Mouse (Mus musculus) liver, adult 2 months (tissue): ENCODE results near the gene Bfsp1. TPM values are rescaled to one million over a fixed set of nuclear protein-coding genes. Genes with fewer than 3 reads are reported as not detected.

Source experiments
- DNase-seq: peaks from one replicate; pipeline ENCODE4 v3.0.0-alpha.2; 2011; ENCODE audit warnings: low read depth, low spot score; ENCODE audit errors: extremely low read depth
- H3K27ac ChIP-seq: fragments of 200-500 bp; replicated peaks from 2 replicates; pipeline ENCODE4 v1.5.1; 2012; ENCODE audit warnings: low read depth, mild to moderate bottlenecking, control low read depth, inconsistent platforms, low read length; ENCODE audit not compliant: insufficient read depth
- H3K27me3 ChIP-seq: fragments of 200-500 bp; 2 replicates; pipeline ENCODE4 v1.6.1; 2012; ENCODE audit warnings: mild to moderate bottlenecking, moderate library complexity, low read length, inconsistent platforms; ENCODE audit not compliant: control insufficient read depth, insufficient read depth
- H3K36me3 ChIP-seq: fragments of 200-500 bp; 2 replicates; pipeline ENCODE4 v1.6.1; 2012; ENCODE audit warnings: low read length, inconsistent platforms; ENCODE audit not compliant: control insufficient read depth, insufficient read depth
- H3K4me1 ChIP-seq: fragments of 200-500 bp; 2 replicates; pipeline ENCODE4 v1.6.1; 2011; ENCODE audit warnings: low read length; ENCODE audit not compliant: control insufficient read depth, insufficient read depth
- H3K4me3 ChIP-seq: fragments of 200-500 bp; 2 replicates; pipeline ENCODE4 v1.5.1; 2011; ENCODE audit warnings: low read depth, mild to moderate bottlenecking, control low read depth, low read length, moderate library complexity; ENCODE audit not compliant: insufficient read depth
- H3K79me2 ChIP-seq: fragments of 200-500 bp; 2 replicates; pipeline ENCODE4 v1.6.1; 2012; ENCODE audit warnings: inconsistent platforms, mild to moderate bottlenecking, low read length, moderate library complexity; ENCODE audit not compliant: control insufficient read depth, insufficient read depth
- H3K9ac ChIP-seq: fragments of 200-500 bp; 2 replicates; pipeline ENCODE4 v1.6.1; 2012; ENCODE audit warnings: low read depth, mild to moderate bottlenecking, control low read depth, inconsistent platforms, low read length
- CTCF ChIP-seq: fragments of 200-500 bp; IDR thresholded peaks from 2 replicates; pipeline ENCODE4 v1.5.1; 2011; ENCODE audit warnings: low read depth, low read length, control low read depth
- POLR2A ChIP-seq: fragments of 200-500 bp; IDR thresholded peaks from 2 replicates; pipeline ENCODE4 v1.6.1; 2011; ENCODE audit warnings: low read length, control low read depth; ENCODE audit not compliant: insufficient read depth; ENCODE audit errors: extremely low read depth
- WGBS: fragments of 180-500 bp; shearing (Covaris S2); methylation state at CpG from one replicate; pipeline ENCODE4 v1.1.7; 2018; 5-methylcytosine and 5-hydroxymethylcytosine counted together
- polyA plus RNA-seq: library from polyadenylated mRNA; depleted of rRNA; stranded (reverse); fragments of >200 nt; gene quantifications from 2 replicates; pipeline ENCODE4 v1.2.3, GENCODE M21; 2012
- total RNA-seq: library from RNA; depleted of rRNA; stranded (reverse); fragments of >200 nt; gene quantifications from 2 replicates; pipeline ENCODE4 v1.2.3, GENCODE M21; 2014

The Bfsp1 gene
- total and polyA plus RNA-seq, 2 experiments = 0.05 to 0.09 TPM

- Histone ChIP-seq H3K79me2 (no peaks in the 10 kb centered on the region), H3K27ac (0 out of 2 replicates have a peak overlapping the region, but pooled peaks have one; percentile 10), H3K9ac (no peak overlapping the region), H3K4me1 (peaks cover 5% of the 10 kb centered on the region; the same call in 1 of the 2 replicates), H3K27me3 (no peaks in the 10 kb centered on the region), H3K36me3 (no peaks in the 10 kb centered on the region), H3K4me3 (no peak overlapping the region)
- 54% methylated on average over 10 of the region's 10 CpGs for WGBS
- DNase-seq = peak; percentile 34
- no peak for TF ChIP-seq CTCF
- no peak for TF ChIP-seq POLR2A
Measured at GRCm38 (mm10) chr2:143870936-143871688, 8.1 kb upstream of the Bfsp1 start.

GRCm38 (mm10) chr2:143867326-143867725, 4.4 kb upstream of the Bfsp1 start:
- 2% methylated on average over 6 of the region's 6 CpGs for WGBS
- H3K36me3 ChIP-seq = no peaks in the 10 kb centered on the region
- H3K27ac ChIP-seq = no peak overlapping the region
- no peaks in the 10 kb centered on the region for H3K79me2 ChIP-seq
- DNase-seq = peak; percentile 65
- H3K4me1 ChIP-seq = peaks cover 3% of the 10 kb centered on the region; the same call in 1 of the 2 replicates
- H3K27me3 ChIP-seq = no peaks in the 10 kb centered on the region
- H3K4me3 ChIP-seq = no peak overlapping the region
- TF ChIP-seq POLR2A (no peak), CTCF (peak; percentile 99)
- H3K9ac ChIP-seq = no peak overlapping the region

DNA sequence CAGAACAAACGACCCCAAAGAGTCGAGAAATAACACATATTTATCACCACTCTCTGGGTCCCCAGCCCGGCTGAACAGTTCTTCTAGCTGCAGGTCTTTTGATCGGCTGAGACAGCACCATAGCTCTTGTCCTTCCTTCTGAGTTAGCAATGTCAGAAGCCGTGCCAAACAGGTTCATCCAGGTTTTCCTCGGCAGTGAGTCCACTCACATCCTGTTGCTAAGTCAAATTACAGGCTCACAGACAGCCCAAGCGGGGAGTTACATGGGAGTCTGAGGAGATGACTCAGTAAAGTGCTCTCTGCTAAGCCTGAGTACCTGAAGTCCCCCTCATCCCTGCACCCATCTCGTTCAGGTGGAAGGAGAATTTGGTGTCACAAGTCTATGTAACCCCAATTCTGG, 1.6 kb upstream of the Bfsp1 start:
- Histone ChIP-seq H3K27ac (no peak overlapping the region), H3K36me3 (no peaks in the 10 kb centered on the region), H3K79me2 (no peaks in the 10 kb centered on the region), H3K4me1 (peaks cover 2% of the 10 kb centered on the region; the same call in 1 of the 2 replicates), H3K9ac (no peak overlapping the region), H3K27me3 (no peaks in the 10 kb centered on the region), H3K4me3 (no peak overlapping the region)
- no peak for TF ChIP-seq POLR2A
- TF ChIP-seq CTCF = no peak
- WGBS = 73% methylated on average over 8 of the region's 8 CpGs
- no peak for DNase-seq

- no peaks in the 10 kb centered on the region for H3K79me2 ChIP-seq
- H3K27me3 ChIP-seq = no peaks in the 10 kb centered on the region
Measured at GRCm38 (mm10) chr2:143859166-143859565, 3.8 kb downstream of the Bfsp1 start.

DNA sequence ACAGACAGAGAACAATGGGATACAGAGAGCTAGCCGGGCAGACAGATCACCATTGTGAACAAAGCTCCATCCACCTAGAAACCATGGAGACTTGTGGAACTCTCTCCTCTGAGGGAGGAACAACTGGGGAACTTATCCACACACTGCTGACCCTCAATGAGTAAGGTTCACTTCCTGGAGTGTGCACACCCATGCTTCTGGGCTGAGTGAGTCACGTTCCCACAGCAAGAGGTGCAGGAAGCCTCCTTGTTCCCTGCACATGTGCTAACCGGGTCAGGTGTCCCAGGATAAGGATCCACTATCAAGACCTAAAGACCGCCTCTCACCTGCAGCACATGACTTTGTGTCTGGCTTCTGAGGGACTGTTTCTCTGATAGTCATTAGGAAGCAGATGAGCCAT, 9.5 kb downstream of the Bfsp1 start:
- 83% methylated on average over 4 of the region's 4 CpGs for WGBS
- TF ChIP-seq CTCF = no peak
- TF ChIP-seq POLR2A = no peak
- Histone ChIP-seq H3K9ac (no peak overlapping the region), H3K27ac (no peak overlapping the region), H3K4me3 (no peak overlapping the region), H3K36me3 (no peaks in the 10 kb centered on the region), H3K27me3 (no peaks in the 10 kb centered on the region), H3K79me2 (no peaks in the 10 kb centered on the region), H3K4me1 (no peaks in the 10 kb centered on the region)
- DNase-seq = no peak

More at GRCm38 (mm10) chr2:143859166-143859565, 3.8 kb downstream of the Bfsp1 start:
- WGBS = 85% methylated on average over 2 of the region's 2 CpGs
- peaks cover 2% of the 10 kb centered on the region; the same call in 1 of the 2 replicates for H3K4me1 ChIP-seq
- no peak overlapping the region for H3K4me3 ChIP-seq
- no peak for TF ChIP-seq POLR2A
- no peak for TF ChIP-seq CTCF
- H3K27ac ChIP-seq = no peak overlapping the region
- H3K9ac ChIP-seq = no peak overlapping the region
- H3K36me3 ChIP-seq = no peaks in the 10 kb centered on the region
- no peak for DNase-seq

GRCm38 (mm10) chr2:143852295-143853275, 10.4 kb downstream of the Bfsp1 start:
- Histone ChIP-seq H3K79me2 (no peaks in the 10 kb centered on the region), H3K36me3 (no peaks in the 10 kb centered on the region), H3K27ac (no peak overlapping the region), H3K9ac (no peak overlapping the region), H3K27me3 (no peaks in the 10 kb centered on the region), H3K4me1 (no peaks in the 10 kb centered on the region), H3K4me3 (no peak overlapping the region)
- 44% methylated on average over 18 of the region's 18 CpGs for WGBS
- no peak for DNase-seq
- no peak for TF ChIP-seq POLR2A
- no peak for TF ChIP-seq CTCF
